Mouse (Mus musculus): ENCODE results near the gene Angptl6. TPM values are rescaled to one million over a fixed set of nuclear protein-coding genes. Genes with fewer than 3 reads are reported as not detected.
A peak's percentile ranks its signal among the peaks of the same experiment; 100 is the strongest.
"Not testable (repeated sequence)": the region's sequence is repeated elsewhere in the genome, so short reads cannot be mapped to it uniquely, and the experiment has no call there.

Gene Angptl6
- total RNA-seq, 2 experiments from 2014 or later: 0.11 to 1.3 TPM

GRCm38 (mm10) chr9:20842211-20842610 is 37.3 kb downstream of the Angptl6 start:
- ATAC-seq (ENCODE audit: poor library complexity, severe bottlenecking): no peak

GRCm38 (mm10) chr9:20838931-20839330 is 40.6 kb downstream of the Angptl6 start:
- no peak for ATAC-seq (ENCODE audit: poor library complexity, severe bottlenecking)

GRCm38 (mm10) chr9:20837184-20837947 is 42.2 kb downstream of the Angptl6 start:
- no peak for ATAC-seq (ENCODE audit: poor library complexity, severe bottlenecking)

GRCm38 (mm10) chr9:20835431-20835954 is 44.0 kb downstream of the Angptl6 start:
- ATAC-seq (ENCODE audit: poor library complexity, severe bottlenecking): not testable (repeated sequence)

GRCm38 (mm10) chr9:20834881-20835280 is 44.6 kb downstream of the Angptl6 start:
- ATAC-seq (ENCODE audit: poor library complexity, severe bottlenecking): no peak

- peak; percentile 57 for ATAC-seq (ENCODE audit: poor library complexity, severe bottlenecking)
Observed at GRCm38 (mm10) chr9:20830901-20831643, 48.5 kb downstream of the Angptl6 start.

GRCm38 (mm10) chr9:20828127-20828526 is 51.4 kb downstream of the Angptl6 start:
- no peak for ATAC-seq (ENCODE audit: poor library complexity, severe bottlenecking)

GRCm38 (mm10) chr9:20825781-20826180 is 53.7 kb downstream of the Angptl6 start:
- no peak for ATAC-seq (ENCODE audit: poor library complexity, severe bottlenecking)

Other genes starting within 250 kb of the Angptl6 start
- 455 and 486 TPM in 2 replicates for gene Ubl5, start 236.8 kb downstream of the Angptl6 start, total RNA-seq (2015)
- gene Ubl5, start 236.8 kb downstream of the Angptl6 start, total RNA-seq (2017): 123 and 127 TPM in 2 replicates
- gene Fbxl12, start 235.0 kb downstream of the Angptl6 start, total RNA-seq (2015): 14.4 and 20.1 TPM in 2 replicates
- gene Fbxl12, start 235.0 kb downstream of the Angptl6 start, total RNA-seq (2017): 4.1 and 4.5 TPM in 2 replicates
- 10.2 and 10.6 TPM in 2 replicates for gene Pin1, start 227.6 kb downstream of the Angptl6 start, total RNA-seq (2015)
- gene Pin1, start 227.6 kb downstream of the Angptl6 start, total RNA-seq (2017): 7.5 and 9.8 TPM in 2 replicates
- gene Olfm2, start 133.4 kb downstream of the Angptl6 start, total RNA-seq (2015): not detected in 2 replicates
- gene Olfm2, start 133.4 kb downstream of the Angptl6 start, total RNA-seq (2017): not detected in 2 replicates
- gene Col5a3, start 64.7 kb downstream of the Angptl6 start, total RNA-seq (2015): 0.04 TPM in 1 of 2 replicates, not detected in the other
- gene Col5a3, start 64.7 kb downstream of the Angptl6 start, total RNA-seq (2017): 0.11 TPM in 1 of 2 replicates, not detected in the other
- not detected in 2 replicates for gene Rdh8, start 61.2 kb downstream of the Angptl6 start, total RNA-seq (2015)
- not detected in 2 replicates for gene Rdh8, start 61.2 kb downstream of the Angptl6 start, total RNA-seq (2017)
- 1.5 and 2.3 TPM in 2 replicates for gene A230050P20Rik, start 11.1 kb downstream of the Angptl6 start, total RNA-seq (2015)
- 1.4 and 2.6 TPM in 2 replicates for gene A230050P20Rik, start 11.1 kb downstream of the Angptl6 start, total RNA-seq (2017)
- 5.7 and 7.8 TPM in 2 replicates for gene Ppan, start 8.4 kb upstream of the Angptl6 start, total RNA-seq (2015)
- 27.5 and 32.2 TPM in 2 replicates for gene Ppan, start 8.4 kb upstream of the Angptl6 start, total RNA-seq (2017)
- gene Eif3g, start 18.9 kb upstream of the Angptl6 start, total RNA-seq (2015): 88.4 and 102 TPM in 2 replicates
- 79.0 and 80.6 TPM in 2 replicates for gene Eif3g, start 18.9 kb upstream of the Angptl6 start, total RNA-seq (2017)
- 85.4 and 89.6 TPM in 2 replicates for gene Dnmt1, start 80.2 kb upstream of the Angptl6 start, total RNA-seq (2015)
- gene Dnmt1, start 80.2 kb upstream of the Angptl6 start, total RNA-seq (2017): 165 and 171 TPM in 2 replicates
- gene S1pr2, start 97.1 kb upstream of the Angptl6 start, total RNA-seq (2015): 7.5 and 8.9 TPM in 2 replicates
- gene S1pr2, start 97.1 kb upstream of the Angptl6 start, total RNA-seq (2017): 2.8 and 3.0 TPM in 2 replicates
- gene Mrpl4, start 123.0 kb upstream of the Angptl6 start, total RNA-seq (2015): 47.3 and 63.6 TPM in 2 replicates
- gene Mrpl4, start 123.0 kb upstream of the Angptl6 start, total RNA-seq (2017): 44.5 and 50.3 TPM in 2 replicates
- gene Icam1, start 136.3 kb upstream of the Angptl6 start, total RNA-seq (2015): 9.6 and 15.3 TPM in 2 replicates
- 19.5 and 20.5 TPM in 2 replicates for gene Icam1, start 136.3 kb upstream of the Angptl6 start, total RNA-seq (2017)
- 0.91 and 1.1 TPM in 2 replicates for gene Icam4, start 149.6 kb upstream of the Angptl6 start, total RNA-seq (2015)
- 0.44 and 2.4 TPM in 2 replicates for gene Icam4, start 149.6 kb upstream of the Angptl6 start, total RNA-seq (2017)
- not detected in 2 replicates for gene Icam5, start 152.3 kb upstream of the Angptl6 start, total RNA-seq (2015)
- not detected in 2 replicates for gene Icam5, start 152.3 kb upstream of the Angptl6 start, total RNA-seq (2017)
- gene Zglp1, start 187.4 kb upstream of the Angptl6 start, total RNA-seq (2015): 1.2 TPM in 1 of 2 replicates, not detected in the other
- not detected in 2 replicates for gene Zglp1, start 187.4 kb upstream of the Angptl6 start, total RNA-seq (2017)
- gene Gm49373, start 193.4 kb upstream of the Angptl6 start, total RNA-seq (2015): 0.16 and 0.22 TPM in 2 replicates
- 0.59 TPM in 1 of 2 replicates, not detected in the other for gene Gm49373, start 193.4 kb upstream of the Angptl6 start, total RNA-seq (2017)
- gene Fdx1l, start 193.9 kb upstream of the Angptl6 start, total RNA-seq (2015): 0.73 and 2.1 TPM in 2 replicates
- 15.3 and 17.5 TPM in 2 replicates for gene Fdx1l, start 193.9 kb upstream of the Angptl6 start, total RNA-seq (2017)
- 43.4 and 44.9 TPM in 2 replicates for gene Gm38431, start 212.3 kb upstream of the Angptl6 start, total RNA-seq (2015)
- gene Gm38431, start 212.3 kb upstream of the Angptl6 start, total RNA-seq (2017): 3.8 and 5.1 TPM in 2 replicates
- gene Raver1, start 212.3 kb upstream of the Angptl6 start, total RNA-seq (2015): 36.0 and 43.0 TPM in 2 replicates
- 17.1 and 22.0 TPM in 2 replicates for gene Raver1, start 212.3 kb upstream of the Angptl6 start, total RNA-seq (2017)